Mouse (Mus musculus) limb, embryonic 15.5 days (tissue): ENCODE data around the gene Kat2a. TPM values are rescaled to one million over a fixed set of nuclear protein-coding genes. Genes with fewer than 3 reads are reported as not detected.

Experiments
- ATAC-seq: fragments of 200-750 bp; cut with Nextera tagmentation; 2 replicates; pipeline ENCODE4 v1.8.0; 2017; ENCODE audit warnings: low read depth, moderate TSS enrichment; ENCODE audit not compliant: insufficient number of reproducible peaks, low FRiP score, low TSS enrichment
- H3K27ac ChIP-seq: fragments of 300-500 bp; sonication (generic); 2 replicates; pipeline ENCODE4 v1.5.1; 2015; ENCODE audit warnings: moderate library complexity, mild to moderate bottlenecking, inconsistent platforms
- H3K27me3 ChIP-seq: fragments of 300-500 bp; sonication (generic); 2 replicates; pipeline ENCODE4 v1.6.1; 2015; ENCODE audit warnings: inconsistent platforms
- H3K36me3 ChIP-seq: fragments of 300-500 bp; sonication (generic); 2 replicates; pipeline ENCODE4 v1.6.1; 2015; ENCODE audit warnings: inconsistent platforms
- H3K4me1 ChIP-seq: fragments of 300-500 bp; sonication (generic); 2 replicates; pipeline ENCODE4 v1.6.1; 2015; ENCODE audit warnings: inconsistent platforms
- H3K4me2 ChIP-seq: fragments of 300-500 bp; sonication (generic); 2 replicates; pipeline ENCODE4 v1.6.1; 2015; ENCODE audit warnings: mild to moderate bottlenecking, inconsistent platforms
- H3K4me3 ChIP-seq: fragments of 300-500 bp; sonication (generic); 2 replicates; pipeline ENCODE4 v1.5.1; 2015; ENCODE audit warnings: mild to moderate bottlenecking, inconsistent platforms
- H3K9ac ChIP-seq: fragments of 300-500 bp; sonication (generic); 2 replicates; pipeline ENCODE4 v1.6.1; 2015; ENCODE audit warnings: inconsistent platforms
- H3K9me3 ChIP-seq: fragments of 300-500 bp; sonication (generic); 2 replicates; pipeline ENCODE4 v1.6.1; 2016; ENCODE audit warnings: inconsistent platforms
- WGBS: fragments of 180-500 bp; shearing (Covaris S2); methylation state at CpG from one replicate; pipeline ENCODE4 v1.1.7; 2015; 5-methylcytosine and 5-hydroxymethylcytosine counted together
- polyA plus RNA-seq: library from polyadenylated mRNA; unstranded; fragments of >200 nt; fragmentation: Nextera tagmentation; extraction: Ambion mirVana; gene quantifications from 2 replicates; pipeline ENCODE4 v1.2.1, GENCODE M21; 2015

Kat2a gene
- polyA plus RNA-seq = 48.2 and 50.4 TPM in 2 replicates

DNA sequence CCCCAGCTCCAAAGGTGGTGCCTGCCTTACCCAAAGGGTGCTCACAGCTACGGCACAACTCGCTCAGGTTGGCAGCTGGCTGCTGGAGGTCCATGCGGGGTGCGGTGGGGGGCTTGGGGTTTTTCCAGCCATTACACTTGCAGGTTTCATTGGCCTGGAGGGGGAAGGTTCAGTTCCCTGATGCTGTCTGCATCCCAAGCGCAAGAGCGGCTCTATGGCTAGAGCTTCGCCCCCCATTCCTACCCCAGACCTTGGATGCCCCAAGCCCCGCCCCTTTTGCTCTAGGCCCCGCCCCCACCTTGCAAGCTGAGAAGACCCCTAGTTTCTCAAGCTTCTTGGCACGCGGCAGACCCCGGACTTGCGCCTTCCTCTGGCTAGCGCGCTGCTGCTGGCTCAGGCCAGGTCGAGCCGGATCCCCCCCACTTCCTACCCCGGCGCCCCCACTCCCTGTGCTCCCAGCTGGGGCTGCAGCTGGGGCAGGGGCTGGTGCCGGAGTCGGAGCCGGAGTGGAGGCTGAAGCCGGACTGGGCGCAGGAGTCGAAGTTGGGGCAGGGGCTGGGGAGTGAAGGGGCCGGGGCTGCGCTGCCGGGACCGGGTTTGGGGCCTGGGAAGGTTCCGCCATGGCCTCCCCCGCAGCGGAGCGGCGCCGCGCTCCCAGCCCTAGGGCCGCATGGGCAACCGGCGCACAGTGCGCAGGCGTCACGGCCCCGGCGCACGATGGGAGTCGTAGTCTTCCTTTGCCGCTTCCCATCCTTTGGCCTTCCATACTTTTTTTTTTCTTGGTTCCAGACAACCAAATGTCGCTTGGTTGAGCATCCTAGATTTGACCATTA lies at the start of gene Kat2a:
Gene Kat2a, minus strand, starts transcription at position 683 of the 833 bp plus-strand sequence.
- Histone ChIP-seq H3K4me2 (peak within 1 kb of the TSS; percentile 79), H3K4me1 (peaks cover 31% of the 10 kb centered on the region), H3K9me3 (no peaks in the 10 kb centered on the region), H3K9ac (peak within 1 kb of the TSS; percentile 87), H3K4me3 (peak within 1 kb of the TSS; percentile 73), H3K27me3 (no peaks in the 10 kb centered on the region), H3K36me3 (peaks cover 57% of the 10 kb centered on the region), H3K27ac (peak within 1 kb of the TSS; percentile 86)
- WGBS = under 1% methylated on average over 47 of the region's 48 CpGs
- peak; percentile 82 for ATAC-seq

DNA sequence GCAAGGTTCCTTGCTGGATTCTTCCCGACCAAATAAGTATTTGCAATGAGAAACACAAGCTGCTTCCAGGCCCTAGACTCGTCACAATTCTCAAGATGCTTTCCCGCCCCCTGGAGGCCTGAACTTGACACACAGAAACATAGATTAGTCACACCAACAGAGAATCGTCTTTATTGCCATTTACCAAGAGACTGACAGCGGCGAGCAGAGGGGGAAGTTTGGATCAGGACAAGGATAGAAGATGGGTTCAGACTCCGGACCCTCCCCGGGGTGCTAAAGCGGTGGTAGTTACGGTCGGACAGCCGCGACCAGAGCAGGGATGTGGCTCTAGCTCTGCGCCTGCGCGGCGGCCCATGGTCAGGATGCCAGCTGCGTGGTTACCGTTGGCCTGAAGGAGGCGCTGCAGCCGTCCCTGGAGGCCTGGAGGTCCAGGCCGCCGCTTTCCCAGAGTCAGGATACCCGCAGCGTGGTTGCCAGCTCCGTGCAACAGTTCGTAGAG lies 49.3 kb upstream of the Kat2a start:
- H3K36me3 ChIP-seq = no peaks in the 10 kb centered on the region
- WGBS = under 1% methylated on average over 27 of the region's 27 CpGs
- H3K4me1 ChIP-seq = peaks cover 19% of the 10 kb centered on the region
- no peak overlapping the region for H3K9ac ChIP-seq
- no peak for ATAC-seq
- no peak overlapping the region for H3K27ac ChIP-seq
- H3K9me3 ChIP-seq = no peaks in the 10 kb centered on the region
- H3K4me3 ChIP-seq = peak overlapping the region; percentile 36
- peak overlapping the region; percentile 60 for H3K4me2 ChIP-seq
- peaks cover 55% of the 10 kb centered on the region for H3K27me3 ChIP-seq

DNA sequence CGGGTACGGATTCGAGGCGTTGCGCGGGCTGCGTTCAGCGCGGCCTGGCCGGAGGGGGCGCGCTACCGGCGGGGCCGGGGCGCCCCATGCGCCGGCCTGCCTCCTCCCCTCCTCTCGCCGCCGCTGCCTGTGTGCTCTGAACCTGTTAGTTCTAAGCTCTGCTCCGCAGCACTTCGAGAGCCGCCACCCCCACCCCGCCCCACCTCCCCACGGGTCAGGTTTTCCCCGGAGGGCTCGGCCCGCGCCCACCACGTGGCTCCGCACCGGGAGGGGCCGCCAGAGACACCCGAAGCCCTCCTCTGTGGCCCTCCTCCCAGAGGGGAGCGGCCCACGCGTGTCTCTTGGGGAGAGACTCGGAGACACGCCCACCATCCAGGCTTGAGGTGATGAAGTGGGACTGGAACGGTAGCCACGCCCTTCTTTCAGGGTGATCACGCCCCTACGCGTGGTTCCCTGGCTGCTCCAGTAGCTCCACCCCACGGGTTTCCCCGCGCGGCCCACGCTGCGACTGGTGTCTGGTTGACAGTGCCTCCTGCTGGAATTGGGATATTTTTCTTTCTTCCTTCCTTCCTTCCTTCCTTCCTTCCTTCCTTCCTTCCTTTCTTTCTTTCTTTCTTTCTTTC lies 47.5 kb upstream of the Kat2a start, which contains the start of gene Kcnh4:
Gene Kcnh4, minus strand, starts transcription at position 332 of the 623 bp plus-strand sequence.
- H3K27me3 ChIP-seq = peaks cover 55% of the 10 kb centered on the region
- under 1% methylated on average over 49 of the region's 51 CpGs for WGBS

DNA sequence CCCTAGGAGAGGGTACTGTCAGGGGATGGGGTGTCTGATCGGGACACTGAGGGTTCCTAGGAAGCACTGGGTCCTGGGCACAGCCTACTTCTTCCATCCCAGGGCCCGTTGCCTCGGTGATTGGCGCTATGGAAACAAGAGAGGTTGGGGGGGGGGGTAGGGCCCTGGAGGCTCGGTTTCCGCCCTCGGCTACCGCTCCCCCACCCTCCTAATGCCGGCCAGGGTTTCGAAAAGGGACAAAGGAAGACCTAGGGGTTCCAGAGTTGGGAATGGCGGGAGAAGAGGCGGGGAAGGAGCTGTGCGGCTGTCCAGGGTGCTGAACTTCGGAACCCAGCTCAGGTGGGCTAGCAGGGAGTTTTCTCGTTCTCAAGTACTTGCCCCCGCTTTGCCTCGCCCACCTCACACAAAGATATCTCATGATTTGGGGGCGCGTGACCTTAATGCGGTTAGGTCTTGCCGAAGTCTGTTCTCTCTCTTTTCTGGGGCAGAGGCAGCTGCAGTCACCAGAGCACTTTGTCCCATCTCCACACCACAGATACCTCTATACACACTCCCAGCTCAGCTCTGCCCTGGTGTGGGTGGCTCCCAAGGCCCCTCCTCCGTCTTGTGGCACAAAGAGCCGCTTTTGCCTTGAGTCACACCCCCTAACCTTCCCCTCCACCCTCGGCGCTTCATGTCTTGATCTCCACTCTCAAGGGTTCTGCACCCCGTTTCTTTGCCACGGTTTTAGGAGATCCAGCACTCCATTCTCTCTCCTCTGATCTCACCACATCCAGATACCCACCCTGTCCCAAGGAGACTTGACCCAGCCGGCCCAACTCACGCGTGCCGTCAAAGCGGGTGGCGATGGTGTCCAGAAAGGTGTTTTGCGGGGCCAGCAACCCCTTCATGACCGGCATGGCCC lies 46.7 kb upstream of the Kat2a start:
- Histone ChIP-seq H3K27me3 (peaks cover 59% of the 10 kb centered on the region), H3K4me2 (peak overlapping the region; percentile 49), H3K9me3 (no peaks in the 10 kb centered on the region), H3K4me3 (peak overlapping the region; percentile 30), H3K36me3 (no peaks in the 10 kb centered on the region), H3K27ac (no peak overlapping the region), H3K4me1 (peaks cover 19% of the 10 kb centered on the region), H3K9ac (no peak overlapping the region)
- 3% methylated on average over 35 of the region's 35 CpGs for WGBS
- no peak for ATAC-seq

More for the DNA sequence above, 47.5 kb upstream of the Kat2a start, which contains the start of gene Kcnh4:
- no peak within 1 kb of the TSS for H3K27ac ChIP-seq
- H3K4me3 ChIP-seq = peak within 1 kb of the TSS; percentile 30
- H3K9ac ChIP-seq = no peak within 1 kb of the TSS
- H3K9me3 ChIP-seq = no peaks in the 10 kb centered on the region
- peak within 1 kb of the TSS; percentile 49 for H3K4me2 ChIP-seq
- no peaks in the 10 kb centered on the region for H3K36me3 ChIP-seq
- H3K4me1 ChIP-seq = peaks cover 19% of the 10 kb centered on the region
- no peak for ATAC-seq

DNA sequence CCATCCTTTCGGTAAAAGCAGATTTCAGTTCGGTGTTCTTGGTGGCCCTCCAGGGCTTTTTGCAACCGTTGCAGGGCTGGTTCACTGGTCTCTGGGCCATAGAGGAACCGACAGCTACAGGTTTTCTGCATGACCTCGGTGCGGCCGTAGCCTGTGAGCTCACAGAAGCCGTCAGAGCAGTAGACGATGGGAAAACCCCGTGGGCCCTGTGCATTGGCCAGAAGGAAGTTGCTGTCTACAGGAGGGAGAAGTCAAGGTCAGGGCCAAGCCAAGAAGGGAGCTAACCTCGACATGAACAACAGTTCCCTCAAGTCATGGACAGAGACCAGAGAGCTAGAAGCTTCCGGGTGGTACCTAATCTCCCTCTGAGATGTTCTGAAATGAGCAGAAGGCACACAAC lies 45.3 kb upstream of the Kat2a start:
- no peaks in the 10 kb centered on the region for H3K36me3 ChIP-seq
- ATAC-seq = no peak
- H3K4me1 ChIP-seq = peaks cover 19% of the 10 kb centered on the region
- WGBS = 86% methylated on average over 12 of the region's 12 CpGs
- H3K27ac ChIP-seq = no peak overlapping the region
- H3K4me2 ChIP-seq = no peak overlapping the region
- no peaks in the 10 kb centered on the region for H3K9me3 ChIP-seq
- H3K4me3 ChIP-seq = no peak overlapping the region
- H3K27me3 ChIP-seq = peaks cover 56% of the 10 kb centered on the region
- no peak overlapping the region for H3K9ac ChIP-seq

DNA sequence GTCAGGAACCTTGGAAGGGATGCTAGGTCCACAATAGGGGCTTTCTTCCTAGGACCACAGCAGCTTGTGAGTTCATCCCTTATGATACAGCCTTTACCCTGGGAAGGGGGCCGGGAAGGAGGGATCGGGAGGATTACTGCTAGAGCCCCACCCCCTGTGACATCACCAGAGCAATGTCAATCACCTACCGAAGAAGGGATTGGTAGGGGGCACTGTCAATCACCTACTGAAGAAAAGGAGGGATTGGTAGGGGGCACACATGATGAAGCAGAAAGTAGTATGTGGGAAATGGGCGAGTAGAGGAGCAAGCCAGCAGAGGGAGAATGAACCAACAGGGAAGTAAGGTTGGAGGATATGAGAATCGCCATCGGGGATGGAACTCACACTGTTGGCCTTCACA lies 44.2 kb upstream of the Kat2a start:
- peaks cover 14% of the 10 kb centered on the region for H3K4me1 ChIP-seq
- no peak for ATAC-seq
- no peak overlapping the region for H3K4me2 ChIP-seq
- H3K9me3 ChIP-seq = no peaks in the 10 kb centered on the region
- WGBS = 60% methylated on average over 6 of the region's 6 CpGs
- no peak overlapping the region for H3K27ac ChIP-seq
- peaks cover 47% of the 10 kb centered on the region for H3K27me3 ChIP-seq
- H3K4me3 ChIP-seq = no peak overlapping the region
- no peaks in the 10 kb centered on the region for H3K36me3 ChIP-seq
- no peak overlapping the region for H3K9ac ChIP-seq

DNA sequence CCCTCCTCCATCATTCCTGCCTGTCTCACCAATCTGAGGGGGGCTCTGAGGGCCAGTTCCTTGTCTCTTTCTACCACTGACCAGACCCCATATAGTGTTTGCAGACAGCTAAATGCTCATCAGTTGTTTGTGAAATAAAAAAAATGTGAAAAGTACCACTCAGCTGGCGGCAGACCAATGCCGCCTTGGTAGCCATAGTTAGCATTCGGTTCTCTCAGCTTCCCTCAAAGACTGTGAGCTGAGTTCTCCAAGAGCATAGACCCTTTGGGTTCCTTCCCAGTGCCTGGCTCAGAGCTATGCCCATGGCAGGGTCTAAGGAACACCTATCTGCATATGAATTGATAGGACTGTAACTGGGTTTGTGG lies 42.4 kb upstream of the Kat2a start:
- Histone ChIP-seq H3K27ac (no peak overlapping the region), H3K36me3 (no peaks in the 10 kb centered on the region), H3K27me3 (peaks cover 36% of the 10 kb centered on the region), H3K4me3 (no peak overlapping the region), H3K9ac (no peak overlapping the region), H3K4me2 (no peak overlapping the region), H3K4me1 (peaks cover 11% of the 10 kb centered on the region), H3K9me3 (no peaks in the 10 kb centered on the region)
- 95% methylated on average over 3 of the region's 3 CpGs for WGBS
- no peak for ATAC-seq

DNA sequence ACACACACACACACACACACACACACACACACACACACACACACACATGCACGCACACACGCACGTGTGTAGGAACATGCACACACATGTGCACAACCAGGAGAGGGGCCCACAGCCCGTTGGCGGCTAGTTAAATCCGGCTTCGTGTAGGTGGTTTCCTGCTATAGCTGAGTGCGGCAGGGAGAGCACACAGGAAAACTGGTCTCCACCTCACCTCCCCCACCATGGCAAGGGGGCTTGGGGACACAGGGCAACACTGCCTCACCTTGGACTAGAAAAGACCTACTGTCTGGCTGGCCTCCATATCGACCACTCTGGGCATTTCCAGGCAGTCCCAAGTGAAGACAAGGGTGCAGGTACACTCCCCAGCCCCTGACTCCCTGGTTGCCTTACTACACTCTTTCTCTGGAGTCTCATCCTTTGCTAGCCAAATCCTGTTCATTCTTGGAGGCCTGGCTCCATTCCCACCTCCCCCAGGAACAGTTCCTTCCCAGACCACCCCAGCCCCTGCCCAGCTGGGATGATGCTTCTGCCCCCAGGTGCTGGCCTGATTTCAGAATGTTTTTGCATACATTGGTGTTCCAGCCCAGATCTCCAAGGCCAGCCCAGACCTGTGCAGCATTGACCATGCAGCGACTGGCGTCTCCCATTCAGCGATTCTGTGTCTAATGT lies 41.9 kb upstream of the Kat2a start:
- peaks cover 6% of the 10 kb centered on the region for H3K4me1 ChIP-seq
- no peak overlapping the region for H3K27ac ChIP-seq
- no peak overlapping the region for H3K4me2 ChIP-seq
- ATAC-seq = no peak
- H3K27me3 ChIP-seq = peaks cover 35% of the 10 kb centered on the region
- WGBS = 82% methylated on average over 12 of the region's 12 CpGs
- no peaks in the 10 kb centered on the region for H3K9me3 ChIP-seq
- no peak overlapping the region for H3K4me3 ChIP-seq
- no peaks in the 10 kb centered on the region for H3K36me3 ChIP-seq
- no peak overlapping the region for H3K9ac ChIP-seq

DNA sequence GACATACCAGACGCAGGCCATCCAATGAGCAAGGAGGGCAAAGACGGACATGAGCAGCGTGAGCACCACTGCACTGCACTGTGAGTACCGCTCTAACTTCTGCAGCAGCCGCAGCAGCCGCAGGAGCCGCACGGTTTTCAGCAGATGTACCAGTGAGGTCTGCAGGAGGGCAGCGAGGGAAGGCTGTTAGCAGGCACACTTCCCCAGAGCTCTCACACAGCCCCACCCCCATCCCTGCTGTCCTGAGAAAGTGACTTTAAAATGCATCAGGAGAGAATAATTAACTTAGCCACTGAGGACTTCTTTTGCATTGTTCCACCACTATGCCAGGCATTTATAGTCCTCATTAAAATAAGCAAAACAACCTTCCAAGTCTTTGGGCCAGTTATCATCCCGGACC lies 40.0 kb upstream of the Kat2a start:
- Histone ChIP-seq H3K27me3 (peaks cover 27% of the 10 kb centered on the region), H3K4me1 (no peaks in the 10 kb centered on the region), H3K27ac (no peak overlapping the region), H3K9ac (no peak overlapping the region), H3K9me3 (no peaks in the 10 kb centered on the region), H3K36me3 (no peaks in the 10 kb centered on the region), H3K4me3 (no peak overlapping the region), H3K4me2 (no peak overlapping the region)
- ATAC-seq = no peak
- 28% methylated on average over 10 of the region's 10 CpGs for WGBS

DNA sequence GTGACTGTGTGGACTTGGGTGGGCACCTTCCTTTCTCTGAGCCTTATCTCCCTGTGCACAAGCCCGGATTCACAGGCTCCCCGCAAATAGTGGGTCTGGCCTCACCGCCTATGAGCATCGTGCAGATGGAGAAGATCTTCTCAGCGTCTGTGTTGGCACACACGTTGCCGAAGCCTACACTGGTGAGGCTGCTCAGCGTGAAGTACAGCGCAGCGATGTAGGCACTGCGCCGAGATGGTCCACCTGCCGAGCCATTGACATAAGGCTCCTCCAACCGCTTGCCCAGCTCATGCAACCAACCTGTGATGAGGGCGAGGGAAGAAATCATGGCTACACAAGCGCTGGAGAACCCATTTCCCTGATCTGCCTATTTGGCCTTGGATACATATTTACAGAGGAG lies 37.9 kb upstream of the Kat2a start:
- 86% methylated on average over 16 of the region's 16 CpGs for WGBS
- Histone ChIP-seq H3K4me2 (no peak overlapping the region), H3K9me3 (no peaks in the 10 kb centered on the region), H3K27me3 (peaks cover 30% of the 10 kb centered on the region), H3K36me3 (no peaks in the 10 kb centered on the region), H3K4me1 (no peaks in the 10 kb centered on the region), H3K9ac (no peak overlapping the region), H3K4me3 (no peak overlapping the region), H3K27ac (no peak overlapping the region)
- ATAC-seq = no peak

DNA sequence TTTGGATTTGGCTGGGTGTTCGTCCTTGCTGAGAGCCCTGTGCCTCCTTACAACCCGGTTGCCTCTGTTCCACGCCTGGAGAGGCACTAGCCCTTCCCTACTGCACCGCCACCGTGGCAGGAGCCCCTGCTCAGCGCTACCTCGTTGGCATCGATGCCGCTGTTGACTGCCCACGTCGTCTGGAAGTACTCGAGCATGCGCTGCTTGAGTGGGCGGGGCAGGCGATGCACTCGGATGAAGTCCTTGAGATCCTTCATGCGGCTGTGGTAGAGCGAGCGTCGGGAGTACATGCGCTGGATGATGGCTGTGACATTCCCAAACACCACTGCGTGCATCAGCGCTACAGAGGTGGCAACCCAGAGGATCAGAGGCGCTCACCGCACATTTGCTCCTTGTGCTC lies 37.2 kb upstream of the Kat2a start:
- WGBS = 45% methylated on average over 25 of the region's 25 CpGs
- no peak for ATAC-seq
- H3K27me3 ChIP-seq = peaks cover 29% of the 10 kb centered on the region

More for the DNA sequence above, 37.2 kb upstream of the Kat2a start:
- Histone ChIP-seq H3K4me3 (no peak overlapping the region), H3K4me2 (no peak overlapping the region), H3K4me1 (no peaks in the 10 kb centered on the region), H3K9ac (no peak overlapping the region), H3K36me3 (no peaks in the 10 kb centered on the region), H3K9me3 (no peaks in the 10 kb centered on the region), H3K27ac (no peak overlapping the region)
